Mouse (Mus musculus): ENCODE measurements at regions not wholly inside any gene's neighbourhood (a gene's known extent, or its start where the extent isn't known, plus 50 kb on each side); places are given as distances from the start of the nearest gene placed in this dataset.

DNA sequence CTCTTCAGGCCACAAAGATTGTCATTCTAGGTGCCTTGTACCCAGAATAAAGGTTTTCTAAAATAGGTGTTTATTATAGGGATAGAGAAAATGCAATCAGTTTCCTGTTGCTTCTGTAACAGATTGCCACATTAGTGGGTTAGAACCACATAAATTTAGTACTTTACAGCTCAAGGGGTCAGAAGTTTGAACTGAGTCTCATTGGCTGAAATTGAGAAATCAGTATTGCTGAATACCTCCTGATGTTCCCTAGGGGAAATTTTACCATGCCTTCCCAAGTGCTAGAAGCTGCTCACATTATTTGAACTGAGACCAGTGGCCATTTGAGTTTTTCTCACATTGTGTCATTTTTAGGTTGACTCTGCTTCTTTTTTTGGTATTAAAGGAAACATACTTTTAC is 160.2 kb downstream of the Calcrl start:
- DNase-seq (ENCODE audit: low spot score): no peak

DNA sequence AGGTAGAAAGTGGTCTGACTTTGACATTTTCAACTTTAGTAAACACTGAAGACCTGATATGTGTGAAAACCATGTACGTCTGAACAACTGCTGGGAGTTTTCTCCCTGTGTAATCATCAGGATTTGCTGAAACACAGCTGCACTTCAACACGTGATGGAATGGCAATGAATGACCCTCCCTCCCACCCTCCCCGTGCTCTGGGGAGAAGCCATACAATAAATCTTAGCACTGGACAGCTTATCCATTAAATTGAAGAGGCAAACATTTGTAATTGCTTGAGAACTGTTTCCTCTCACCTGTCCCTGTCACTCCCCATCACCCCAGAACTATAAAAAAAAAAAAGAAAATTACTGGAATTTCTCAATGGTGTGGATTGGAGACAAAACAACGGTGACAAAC is 159.1 kb downstream of the Calcrl start:
- DNase-seq (ENCODE audit: low spot score): no peak

DNA sequence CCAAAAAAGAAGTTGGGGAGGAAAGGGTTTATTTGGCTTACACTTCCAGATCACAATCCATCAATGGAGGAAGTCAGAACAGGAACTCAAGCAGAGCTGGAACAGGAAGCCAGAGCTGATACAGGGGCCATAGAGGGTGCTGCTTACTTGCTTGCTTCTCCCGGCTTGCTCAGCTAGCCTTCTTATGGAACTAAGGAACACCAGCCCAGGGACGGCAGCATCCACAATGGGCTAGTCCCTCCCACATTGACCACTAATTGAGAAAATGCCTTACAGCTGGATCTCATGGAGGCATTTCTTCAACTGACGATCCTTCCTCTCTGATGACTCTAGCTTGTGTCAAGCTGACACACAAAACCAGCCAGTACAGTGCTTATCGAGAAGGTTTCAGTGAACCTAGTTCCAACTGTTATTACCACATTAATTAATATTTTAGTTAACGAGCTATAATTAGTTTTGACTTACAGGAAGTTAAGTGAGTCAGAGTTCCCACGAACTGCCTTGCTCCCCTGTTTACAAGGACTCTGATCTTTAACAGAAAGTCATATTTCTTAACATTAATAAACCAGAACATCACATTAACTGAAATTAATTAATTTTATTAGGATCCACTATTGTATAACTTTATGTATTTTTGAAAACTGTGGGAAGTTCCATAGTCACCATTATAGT is 158.2 kb downstream of the Calcrl start:
- DNase-seq (ENCODE audit: low spot score): no peak

DNA sequence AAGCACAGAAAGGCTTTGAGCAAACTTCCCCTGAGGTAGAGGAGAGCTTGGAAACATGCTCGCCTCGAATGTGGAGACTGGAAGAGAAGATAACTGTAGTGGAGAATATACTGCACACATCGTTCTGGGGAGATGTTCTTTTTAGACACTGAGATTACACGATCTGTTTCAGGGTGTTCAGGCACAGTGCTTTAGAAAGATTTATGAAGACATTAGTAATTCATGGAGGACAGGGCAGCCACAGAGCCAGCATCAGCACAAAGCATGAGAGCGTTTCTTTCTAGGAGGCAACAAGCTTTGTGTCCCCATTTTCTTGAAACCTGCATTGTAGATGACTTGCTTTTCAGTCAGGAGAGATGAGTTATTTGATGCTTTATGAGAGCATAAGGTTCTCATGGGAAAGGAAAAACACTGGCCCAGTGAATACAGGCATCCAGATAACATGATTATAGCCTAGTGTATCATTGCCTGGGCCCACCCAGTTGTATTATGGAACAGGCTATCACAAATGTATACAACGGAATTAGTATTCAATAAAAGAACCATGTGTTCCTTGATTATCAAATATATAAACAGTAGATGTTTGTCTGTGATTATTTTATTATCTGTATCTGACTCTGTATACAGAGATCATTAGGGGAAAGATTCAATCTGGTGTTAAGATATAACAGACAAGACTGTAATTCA is 151.0 kb downstream of the Calcrl start:
- DNase-seq (ENCODE audit: low spot score): no peak

DNA sequence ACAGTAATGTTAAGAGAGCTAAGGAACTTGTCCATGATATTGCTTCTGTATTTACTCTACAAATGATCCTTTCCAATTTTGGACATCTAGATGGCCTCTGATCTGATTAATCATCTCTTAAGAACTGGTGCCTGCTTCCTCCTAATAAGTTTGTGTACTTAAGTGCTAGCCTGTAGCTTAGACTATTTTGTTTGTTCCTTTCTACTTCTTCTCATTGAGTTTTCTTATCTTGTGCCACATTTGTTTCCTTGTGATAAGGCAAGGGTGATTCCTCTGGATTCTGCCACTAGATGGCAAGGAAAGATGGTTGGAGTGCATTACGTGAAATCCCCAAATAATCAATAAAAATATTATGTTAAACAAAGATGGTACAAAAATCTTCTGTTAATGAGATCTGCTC is 148.0 kb downstream of the Calcrl start:
- no peak for DNase-seq (ENCODE audit: low spot score)

Data from left cerebral cortex, adult 11 months (tissue).